Mouse (Mus musculus) natural killer cell, adult 2 months (primary cell): ENCODE results near the gene Gng8.

ENCODE experiments used
- DNase-seq, 2 experiments: peaks; one replicate each; pipeline ENCODE4 v3.0.0; 2022; ENCODE audit warnings: low spot score in 2 of 2

Gng8 gene

GRCm38 (mm10) chr7:16923283-16924036, 31.9 kb downstream of the Gng8 start:
- DNase-seq: no peak

GRCm38 (mm10) chr7:16924037-16924834, 32.6 kb downstream of the Gng8 start, which contains the start of gene Calm3:
Gene Calm3, minus strand, starts transcription at chr7:16924114.
- peak; percentile 100 for DNase-seq

- no peak for DNase-seq
These were observed 36.8 kb downstream of the Gng8 start for GRCm38 (mm10) chr7:16928341-16928740.

- DNase-seq: peak; percentile 63 to 69
These were observed 39.3 kb downstream of the Gng8 start for GRCm38 (mm10) chr7:16930850-16931249.

- DNase-seq: peak; percentile 73 to 83
These were observed 40.5 kb downstream of the Gng8 start for GRCm38 (mm10) chr7:16931968-16932627.

GRCm38 (mm10) chr7:16932704-16933577, 41.4 kb downstream of the Gng8 start:
- peak in 1 of 2 experiments; percentile 60 for DNase-seq

GRCm38 (mm10) chr7:16937312-16937711, 45.7 kb downstream of the Gng8 start:
- DNase-seq: peak in 1 of 2 experiments; percentile 21

GRCm38 (mm10) chr7:16938117-16938791, 46.7 kb downstream of the Gng8 start:
- no peak for DNase-seq

- DNase-seq: no peak
These were observed 48.7 kb downstream of the Gng8 start for GRCm38 (mm10) chr7:16940292-16940691.

- no peak for DNase-seq
These were observed 51.3 kb downstream of the Gng8 start for GRCm38 (mm10) chr7:16942861-16943260.

- peak in 1 of 2 experiments; percentile 48 for DNase-seq
These were observed 52.6 kb downstream of the Gng8 start, which contains the start of gene Pnmal2 for GRCm38 (mm10) chr7:16944061-16944807. Gene Pnmal2, plus strand, starts transcription at chr7:16944682.

- no peak for DNase-seq
These were observed 53.3 kb downstream of the Gng8 start for GRCm38 (mm10) chr7:16944808-16945315.
